Mouse (Mus musculus) heart, embryonic 16.5 days (tissue): ENCODE measurements around the gene Sorl1. TPM values are rescaled to one million over a fixed set of nuclear protein-coding genes. Genes with fewer than 3 reads are reported as not detected.

ENCODE experiments used
- ATAC-seq: fragments of 200-750 bp; cut with Nextera tagmentation; replicated peaks from 2 replicates; pipeline ENCODE4 v1.8.0; 2017; ENCODE audit warnings: moderate number of reproducible peaks; ENCODE audit not compliant: insufficient read depth, low FRiP score; ENCODE audit errors: extremely low read depth
- H3K27ac ChIP-seq: fragments of 300-500 bp; sonication (generic); 2 replicates; pipeline ENCODE4 v1.5.1; 2014; ENCODE audit warnings: mild to moderate bottlenecking, low read length, control low read depth, moderate library complexity
- H3K27me3 ChIP-seq: fragments of 300-500 bp; sonication (generic); 2 replicates; pipeline ENCODE4 v1.6.1; 2014; ENCODE audit warnings: low read length, mixed read lengths; ENCODE audit not compliant: control insufficient read depth, insufficient read depth
- H3K36me3 ChIP-seq: fragments of 300-500 bp; sonication (generic); 2 replicates; pipeline ENCODE4 v1.6.1; 2014; ENCODE audit not compliant: control insufficient read depth, insufficient read depth
- H3K4me1 ChIP-seq: fragments of 300-500 bp; sonication (generic); 2 replicates; pipeline ENCODE4 v1.6.1; 2014; ENCODE audit warnings: low read length, mixed read lengths; ENCODE audit not compliant: control insufficient read depth, insufficient read depth
- H3K4me2 ChIP-seq: fragments of 300-500 bp; sonication (generic); 2 replicates; pipeline ENCODE4 v1.6.1; 2014; ENCODE audit warnings: low read depth, mild to moderate bottlenecking, control low read depth, low read length
- H3K4me3 ChIP-seq: fragments of 300-500 bp; sonication (generic); 2 replicates; pipeline ENCODE4 v1.5.1; 2014; ENCODE audit warnings: mild to moderate bottlenecking, control low read depth, low read length
- H3K9ac ChIP-seq: fragments of 300-500 bp; sonication (generic); 2 replicates; pipeline ENCODE4 v1.6.1; 2014; ENCODE audit warnings: low read length, control low read depth
- H3K9me3 ChIP-seq: fragments of 300-500 bp; sonication (generic); replicated peaks from 2 replicates; pipeline ENCODE4 v1.6.1; 2016; ENCODE audit warnings: low read length; ENCODE audit not compliant: control insufficient read depth
- WGBS: fragments of 180-500 bp; shearing (Covaris S2); extraction: QIAGEN DNeasy Blood & Tissue Kit; methylation state at CpG from one replicate; pipeline ENCODE4 v1.1.7; 2014; 5-methylcytosine and 5-hydroxymethylcytosine counted together
- polyA plus RNA-seq: library from polyadenylated mRNA; unstranded; fragments of >200 nt; fragmentation: Nextera tagmentation; extraction: Ambion mirVana; gene quantifications from 2 replicates; pipeline ENCODE4 v1.2.1, GENCODE M21; 2015

Gene Sorl1
- polyA plus RNA-seq, 1 experiment from 2014 or later, result 2.2 TPM

GRCm38 (mm10) chr9:42127983-42128382, 3.9 kb upstream of the Sorl1 start:
- H3K4me3 ChIP-seq, result no peak overlapping the region
- no peaks in the 10 kb centered on the region for H3K4me1 ChIP-seq
- H3K4me2 ChIP-seq, result no peak overlapping the region
- H3K27ac ChIP-seq, result no peak overlapping the region
- H3K36me3 ChIP-seq, result no peaks in the 10 kb centered on the region
- H3K9ac ChIP-seq, result no peak overlapping the region
- no peaks in the 10 kb centered on the region for H3K9me3 ChIP-seq
- 68% methylated on average over 5 of the region's 5 CpGs for WGBS
- no peaks in the 10 kb centered on the region for H3K27me3 ChIP-seq
- ATAC-seq, result no peak

GRCm38 (mm10) chr9:42125262-42125982, 1.3 kb upstream of the Sorl1 start:
- H3K27me3 ChIP-seq, result peaks cover 6% of the 10 kb centered on the region; the same call in 1 of the 2 replicates
- no peaks in the 10 kb centered on the region for H3K4me1 ChIP-seq
- no peak overlapping the region for H3K4me3 ChIP-seq
- no peak for ATAC-seq
- no peaks in the 10 kb centered on the region for H3K36me3 ChIP-seq
- no peaks in the 10 kb centered on the region for H3K9me3 ChIP-seq
- no peak overlapping the region for H3K9ac ChIP-seq
- H3K4me2 ChIP-seq, result no peak overlapping the region
- no peak overlapping the region for H3K27ac ChIP-seq
- 68% methylated on average over 9 of the region's 9 CpGs for WGBS

- Histone ChIP-seq H3K27me3 (peaks cover 6% of the 10 kb centered on the region; the same call in 1 of the 2 replicates), H3K9ac (peak overlapping the region; percentile 81), H3K27ac (no peak overlapping the region), H3K9me3 (no peaks in the 10 kb centered on the region), H3K36me3 (no peaks in the 10 kb centered on the region), H3K4me1 (no peaks in the 10 kb centered on the region), H3K4me2 (peak overlapping the region; percentile 99), H3K4me3 (peak overlapping the region; percentile 73)
- WGBS, result 38% methylated on average over 11 of the region's 11 CpGs
- ATAC-seq, result no peak
Measured at GRCm38 (mm10) chr9:42123204-42123603, 893 bp downstream of the Sorl1 start.

- H3K4me1 ChIP-seq, result no peaks in the 10 kb centered on the region
- H3K4me2 ChIP-seq, result no peak overlapping the region
- no peak for ATAC-seq
- H3K27me3 ChIP-seq, result peaks cover 6% of the 10 kb centered on the region; the same call in 1 of the 2 replicates
- no peak overlapping the region for H3K4me3 ChIP-seq
- no peak overlapping the region for H3K27ac ChIP-seq
- no peaks in the 10 kb centered on the region for H3K9me3 ChIP-seq
- H3K9ac ChIP-seq, result no peak overlapping the region
- no peaks in the 10 kb centered on the region for H3K36me3 ChIP-seq
- WGBS, result 80% methylated on average over 6 of the region's 6 CpGs
Measured at GRCm38 (mm10) chr9:42122441-42122840, 1.7 kb downstream of the Sorl1 start.

GRCm38 (mm10) chr9:42121631-42122354, 2.3 kb downstream of the Sorl1 start:
- no peak overlapping the region for H3K4me3 ChIP-seq
- no peak overlapping the region for H3K27ac ChIP-seq
- 82% methylated on average over 10 of the region's 10 CpGs for WGBS
- peaks cover 6% of the 10 kb centered on the region; the same call in 1 of the 2 replicates for H3K27me3 ChIP-seq
- H3K4me2 ChIP-seq, result no peak overlapping the region
- no peaks in the 10 kb centered on the region for H3K9me3 ChIP-seq
- H3K9ac ChIP-seq, result no peak overlapping the region
- H3K36me3 ChIP-seq, result no peaks in the 10 kb centered on the region
- ATAC-seq, result no peak
- H3K4me1 ChIP-seq, result no peaks in the 10 kb centered on the region

- no peak for ATAC-seq
- no peak overlapping the region for H3K9ac ChIP-seq
- H3K4me3 ChIP-seq, result no peak overlapping the region
- no peak overlapping the region for H3K4me2 ChIP-seq
- 0 out of 2 replicates have a peak, but pooled peaks cover under 1% of the 10 kb centered on the region for H3K27me3 ChIP-seq
- H3K27ac ChIP-seq, result no peak overlapping the region
- H3K4me1 ChIP-seq, result no peaks in the 10 kb centered on the region
- H3K9me3 ChIP-seq, result no peaks in the 10 kb centered on the region
- WGBS, result 68% methylated on average over 10 of the region's 10 CpGs
- no peaks in the 10 kb centered on the region for H3K36me3 ChIP-seq
Measured at GRCm38 (mm10) chr9:42116418-42117056, 7.6 kb downstream of the Sorl1 start.

GRCm38 (mm10) chr9:42115078-42115477, 9.0 kb downstream of the Sorl1 start:
- Histone ChIP-seq H3K27me3 (no peaks in the 10 kb centered on the region), H3K36me3 (no peaks in the 10 kb centered on the region), H3K9ac (no peak overlapping the region), H3K4me1 (peaks cover 1% of the 10 kb centered on the region; the same call in 1 of the 2 replicates), H3K27ac (no peak overlapping the region), H3K9me3 (no peaks in the 10 kb centered on the region), H3K4me3 (no peak overlapping the region), H3K4me2 (no peak overlapping the region)
- 74% methylated on average over 7 of the region's 7 CpGs for WGBS
- no peak for ATAC-seq

- Histone ChIP-seq H3K9me3 (no peaks in the 10 kb centered on the region), H3K36me3 (no peaks in the 10 kb centered on the region), H3K4me2 (no peak overlapping the region), H3K9ac (no peak overlapping the region), H3K4me3 (no peak overlapping the region), H3K4me1 (peaks cover 10% of the 10 kb centered on the region; the same call in 1 of the 2 replicates), H3K27ac (no peak overlapping the region), H3K27me3 (no peaks in the 10 kb centered on the region)
- 79% methylated on average over 5 of the region's 5 CpGs for WGBS
- no peak for ATAC-seq
Measured at GRCm38 (mm10) chr9:42113316-42113715, 10.8 kb downstream of the Sorl1 start.

- Histone ChIP-seq H3K27me3 (no peaks in the 10 kb centered on the region), H3K36me3 (no peaks in the 10 kb centered on the region), H3K27ac (no peak overlapping the region), H3K9me3 (no peaks in the 10 kb centered on the region), H3K9ac (no peak overlapping the region), H3K4me1 (peaks cover 10% of the 10 kb centered on the region; the same call in 1 of the 2 replicates), H3K4me2 (no peak overlapping the region), H3K4me3 (no peak overlapping the region)
- ATAC-seq, result no peak
- 79% methylated on average over 6 of the region's 6 CpGs for WGBS
Measured at GRCm38 (mm10) chr9:42112691-42113090, 11.4 kb downstream of the Sorl1 start.
